Mouse (Mus musculus): ENCODE results near the gene Hdac8. TPM values are rescaled to one million over a fixed set of nuclear protein-coding genes. Genes with fewer than 3 reads are reported as not detected.

Gene Hdac8
- total RNA-seq, 1 experiment from 2014 or later, result 11.8 TPM

DNA sequence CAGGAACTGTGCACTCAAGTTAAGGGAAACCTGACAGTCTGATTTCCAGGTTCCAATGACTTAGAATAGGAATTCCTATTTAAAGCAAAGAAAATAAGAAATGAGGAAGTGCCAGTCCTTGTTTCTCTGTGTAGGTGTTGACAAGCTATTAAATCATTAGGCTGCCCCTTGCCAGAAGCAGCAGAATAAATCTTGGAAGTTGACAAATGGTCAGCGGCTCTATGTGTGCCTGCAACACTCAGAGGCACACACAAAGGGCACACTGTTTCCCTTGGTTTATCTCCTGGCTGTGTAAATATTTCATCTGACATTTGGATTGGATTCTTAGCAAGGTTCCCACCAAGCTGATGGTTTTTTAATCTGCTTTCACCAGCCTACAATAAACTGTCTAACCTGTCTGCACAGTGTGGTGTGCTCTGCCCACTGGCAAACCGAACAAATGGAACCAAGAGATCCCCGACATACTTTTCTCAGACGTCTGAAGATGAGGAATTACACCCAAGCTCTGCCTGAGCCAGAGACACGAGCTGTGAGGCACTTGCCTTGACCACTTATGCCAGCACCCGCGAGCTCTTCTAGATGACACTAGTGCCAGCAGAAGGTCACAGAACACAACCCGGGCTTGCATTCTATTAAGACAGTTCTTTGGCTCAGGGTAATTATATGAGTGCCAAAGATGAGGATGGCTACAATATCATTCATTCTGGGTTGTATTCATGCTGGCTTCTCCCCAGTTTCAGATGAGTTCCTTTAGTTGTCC lies 165.6 kb downstream of the Hdac8 start:
- DNase-seq, result peak; percentile 2

DNA sequence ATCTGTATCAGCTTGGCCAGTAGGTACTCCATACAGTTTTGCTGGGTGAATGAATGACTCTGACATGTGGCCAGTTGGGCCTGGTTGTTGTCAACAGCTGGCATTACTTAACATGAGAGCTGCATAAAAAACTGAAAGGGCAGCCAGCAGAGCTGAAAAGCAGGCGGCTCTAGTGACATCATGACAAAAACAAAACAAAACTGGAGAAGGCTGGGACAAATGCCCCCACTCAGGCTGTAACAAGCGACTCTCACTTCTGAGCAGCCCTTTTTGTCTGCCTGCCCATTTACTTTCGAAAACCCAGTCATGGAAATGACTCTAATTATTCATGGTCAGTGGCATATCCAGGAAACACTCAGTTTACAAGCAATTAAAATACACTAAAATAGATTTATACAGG lies 185.5 kb downstream of the Hdac8 start:
- DNase-seq, result no peak

DNA sequence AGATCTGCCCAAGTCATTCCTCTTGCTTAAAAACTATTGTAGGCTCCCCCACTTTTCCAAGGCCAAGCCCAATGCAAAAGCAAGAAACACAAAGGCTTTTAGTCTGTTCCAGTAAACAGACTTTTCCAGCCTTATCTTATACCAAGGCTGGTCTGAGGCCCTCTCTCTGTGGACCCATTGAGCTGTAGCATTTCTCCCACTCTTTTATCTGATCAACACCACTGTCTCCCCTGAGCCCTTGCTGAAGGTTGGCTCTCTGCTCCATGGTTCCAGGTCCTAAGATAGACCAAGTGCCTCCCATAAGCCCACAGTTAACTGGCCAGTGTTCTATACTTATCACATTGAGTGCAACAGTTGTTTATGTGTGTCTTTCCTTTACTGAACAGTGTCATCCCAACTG lies 185.9 kb downstream of the Hdac8 start:
- DNase-seq, result no peak

DNA sequence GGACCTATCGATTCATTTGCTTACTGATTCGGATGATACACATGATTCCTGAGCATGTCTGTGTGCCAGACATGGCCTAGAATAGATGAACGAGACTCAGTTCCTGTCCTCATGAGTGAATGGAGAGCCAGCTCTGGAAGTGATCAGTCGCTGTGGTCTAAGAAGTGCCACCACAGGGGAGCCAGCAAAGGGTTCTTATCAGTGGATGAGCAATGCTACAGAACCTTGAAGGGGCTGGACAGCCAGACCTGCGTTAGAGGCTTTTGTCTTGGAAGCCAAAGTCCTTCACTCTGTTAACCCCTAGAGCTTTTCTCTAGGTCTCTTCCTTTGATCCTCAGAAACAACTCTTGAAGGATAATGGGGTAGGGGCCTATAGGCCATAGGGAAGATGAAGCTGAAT lies 186.4 kb downstream of the Hdac8 start:
- DNase-seq, result no peak

DNA sequence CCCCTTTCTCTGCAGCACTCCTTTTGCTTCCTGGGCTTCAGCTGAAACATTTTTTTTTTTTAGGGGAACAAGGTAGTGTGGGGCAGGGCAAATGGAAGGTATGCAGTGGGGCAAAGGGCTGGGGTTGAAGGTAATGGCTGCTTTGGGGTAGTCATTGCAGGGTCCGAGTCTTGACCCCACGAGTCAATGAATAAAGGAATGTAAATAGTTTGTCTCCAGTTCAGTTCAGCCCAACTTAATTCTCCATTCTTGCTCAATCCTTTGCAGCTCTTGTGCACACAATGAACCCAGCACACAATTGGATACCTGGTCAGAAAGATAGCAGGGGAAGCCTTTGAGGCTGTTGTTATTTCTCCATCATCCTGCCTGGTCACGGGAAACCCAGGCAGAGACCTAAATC lies 194.0 kb downstream of the Hdac8 start:
- DNase-seq, result no peak

DNA sequence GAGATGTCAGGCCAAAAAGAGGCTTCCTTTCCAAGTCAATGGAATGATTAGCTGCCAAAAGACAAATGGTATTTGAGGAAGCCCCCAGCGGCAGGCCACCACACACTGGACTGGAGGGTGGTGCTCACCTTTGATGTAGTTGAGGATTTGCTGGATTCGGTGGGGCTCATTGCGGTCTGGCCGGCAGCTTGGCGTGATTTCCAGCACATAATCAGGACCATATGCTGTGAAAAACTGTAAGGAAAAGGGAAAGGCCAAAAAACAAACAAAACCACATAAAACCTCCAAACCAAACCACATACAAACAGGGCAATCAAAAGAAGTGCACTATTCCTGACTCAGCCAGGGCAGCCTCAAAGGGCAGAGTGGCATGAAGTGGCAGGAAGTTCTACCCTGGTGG lies 197.6 kb downstream of the Hdac8 start:
- no peak for DNase-seq

DNA sequence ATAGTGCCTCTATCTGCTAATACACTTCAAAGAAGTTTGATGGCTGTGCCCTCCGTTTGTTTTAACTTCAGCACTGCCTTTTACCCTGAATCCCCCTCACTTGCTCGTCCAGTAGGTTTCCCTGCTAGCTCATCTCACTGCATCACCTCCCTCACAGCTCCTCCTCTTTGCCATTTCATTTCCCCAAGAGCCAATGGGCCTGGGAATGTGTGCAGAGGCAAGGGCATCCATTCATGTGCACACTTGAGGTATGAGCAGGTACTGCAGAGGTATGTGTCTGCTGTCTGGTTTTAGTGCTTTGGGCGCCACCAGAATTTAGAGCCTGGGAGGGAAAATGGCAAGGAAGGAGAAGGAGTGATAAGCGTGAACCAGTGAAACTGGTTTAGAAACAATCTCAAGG lies 199.4 kb downstream of the Hdac8 start:
- DNase-seq, result no peak

DNA sequence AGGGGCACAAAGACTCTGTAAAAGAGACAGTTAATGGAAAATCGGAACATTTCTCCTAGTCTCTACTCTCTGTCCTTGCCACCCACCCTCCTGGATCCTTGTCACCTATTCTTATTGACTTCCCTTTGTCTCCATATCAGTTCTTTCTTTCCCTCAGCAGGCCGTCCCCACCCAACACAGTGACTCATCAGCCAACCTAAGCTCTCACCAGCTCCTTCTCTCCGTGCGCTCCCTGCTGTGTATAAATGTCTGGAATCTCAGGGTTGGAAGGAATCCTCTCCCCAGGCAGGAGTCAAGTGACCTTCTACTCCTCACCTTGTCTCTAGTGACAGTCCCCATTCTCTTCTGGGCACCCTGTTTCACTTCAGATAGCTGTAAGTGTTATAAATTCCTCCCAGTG lies 200.2 kb downstream of the Hdac8 start:
- DNase-seq, result no peak

DNA sequence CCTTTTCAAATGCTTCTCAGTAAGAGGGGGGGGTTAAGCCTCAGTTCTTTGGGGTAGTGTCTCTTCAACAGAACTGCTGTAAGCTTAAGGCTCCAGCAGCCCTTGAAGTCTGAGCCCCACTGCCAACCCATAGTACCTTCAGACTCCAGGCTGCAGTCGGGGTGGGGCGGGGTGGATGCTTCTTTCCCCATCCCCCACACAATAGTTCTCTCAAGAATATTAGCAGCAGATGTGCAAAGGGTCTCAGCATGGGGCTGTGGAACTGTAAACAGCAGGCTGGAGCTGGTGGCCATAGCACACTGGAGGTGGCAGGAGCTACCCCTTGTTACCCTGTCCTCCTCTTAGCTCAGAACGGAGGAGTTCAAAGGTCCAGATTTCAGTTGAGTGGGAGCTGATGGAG lies 202.7 kb downstream of the Hdac8 start:
- DNase-seq, result no peak

DNA sequence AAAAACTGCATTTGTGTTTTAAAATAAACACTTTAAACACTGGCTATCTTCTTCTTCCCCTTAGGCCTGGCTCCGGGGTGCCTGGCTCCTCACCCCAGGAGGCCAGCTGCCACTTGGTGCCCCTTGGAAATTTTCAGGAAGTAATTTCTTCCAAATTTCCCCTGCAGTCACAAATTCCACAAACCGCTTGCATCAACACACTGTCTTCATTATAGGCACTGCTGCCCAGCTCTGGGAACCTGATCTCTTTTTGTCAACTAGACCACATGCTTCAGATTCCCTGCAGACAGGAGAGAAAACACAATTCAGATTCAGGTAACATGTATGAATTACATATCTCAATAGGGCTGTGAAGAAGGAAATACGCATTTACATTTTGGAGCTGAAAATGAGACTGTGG lies 220.3 kb downstream of the Hdac8 start:
- no peak for DNase-seq

DNA sequence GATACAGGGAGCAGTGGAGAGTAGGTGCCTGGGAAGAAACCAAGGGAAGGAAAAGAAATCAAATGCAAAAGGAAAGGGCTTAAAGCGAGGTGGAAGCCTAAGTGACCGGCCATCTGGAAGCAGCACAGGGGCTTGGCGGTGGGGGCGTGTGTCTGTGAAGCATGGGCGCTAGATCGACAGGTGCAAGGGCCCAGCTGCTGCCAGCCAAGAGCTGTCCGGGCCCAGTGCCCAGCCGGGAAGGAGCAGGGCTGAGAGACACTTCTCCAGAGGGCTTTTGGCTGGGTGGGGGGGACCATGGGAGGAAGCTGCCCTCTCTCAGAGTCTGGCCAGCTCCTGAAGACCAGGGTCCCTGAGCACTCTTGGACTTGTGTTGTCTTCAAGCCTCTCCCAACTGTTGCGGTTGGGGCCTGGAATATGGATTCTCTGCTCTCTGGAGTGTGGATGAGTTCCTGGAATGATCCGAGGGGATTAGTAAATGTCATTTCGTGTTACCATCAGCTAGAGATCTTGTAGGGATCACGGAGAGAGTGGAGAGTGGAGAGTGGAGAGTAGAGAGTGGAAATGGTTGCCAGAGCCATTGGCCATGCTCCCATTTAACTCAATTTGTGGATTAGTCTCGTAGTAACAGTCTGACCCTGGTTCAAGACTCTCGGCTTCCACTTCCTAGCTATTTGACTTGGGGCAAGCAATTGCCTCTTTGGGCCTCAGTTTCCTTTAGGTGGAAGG lies 242.4 kb downstream of the Hdac8 start:
- no peak for DNase-seq

DNA sequence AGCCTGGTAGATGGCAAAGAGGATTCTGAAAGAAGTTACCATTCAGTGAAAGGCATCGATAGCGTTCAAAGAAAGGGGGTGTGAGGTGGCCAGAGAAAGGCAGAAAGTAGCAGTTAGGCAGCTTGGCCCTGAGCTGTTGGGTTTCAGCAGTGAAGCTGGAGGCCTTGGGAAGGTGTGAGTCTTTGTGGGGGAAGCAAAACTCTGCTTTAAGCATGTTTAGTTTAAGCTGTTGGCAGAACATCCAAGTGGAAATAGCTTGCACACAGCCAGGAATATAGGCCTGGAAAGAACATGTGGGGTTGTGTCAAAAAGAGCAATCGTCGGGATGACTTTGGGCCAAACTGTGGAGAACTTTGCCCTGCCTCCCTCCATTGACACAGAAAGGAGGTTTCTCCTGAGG lies 245.4 kb downstream of the Hdac8 start:
- no peak for DNase-seq

DNA sequence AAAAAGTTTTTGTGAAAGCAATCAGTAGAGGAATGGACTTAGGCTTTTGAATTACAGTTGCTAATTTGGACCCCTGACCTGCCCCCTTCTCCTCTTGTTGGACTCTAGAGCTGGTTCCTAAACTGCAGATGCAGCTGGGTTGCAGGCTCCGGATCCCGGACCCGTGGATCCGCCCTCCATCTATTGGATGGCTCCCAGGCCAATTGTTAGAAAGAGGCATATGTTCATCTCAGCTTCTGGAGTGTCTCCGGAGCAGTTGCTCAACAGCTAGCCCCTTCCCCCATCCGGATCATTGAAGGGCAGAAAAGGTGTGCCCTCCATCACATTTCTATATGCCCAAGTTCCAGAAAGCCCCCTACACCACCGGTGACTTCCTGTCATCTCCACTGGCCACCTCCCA lies 251.3 kb downstream of the Hdac8 start:
- peak; percentile 18 for DNase-seq

DNA sequence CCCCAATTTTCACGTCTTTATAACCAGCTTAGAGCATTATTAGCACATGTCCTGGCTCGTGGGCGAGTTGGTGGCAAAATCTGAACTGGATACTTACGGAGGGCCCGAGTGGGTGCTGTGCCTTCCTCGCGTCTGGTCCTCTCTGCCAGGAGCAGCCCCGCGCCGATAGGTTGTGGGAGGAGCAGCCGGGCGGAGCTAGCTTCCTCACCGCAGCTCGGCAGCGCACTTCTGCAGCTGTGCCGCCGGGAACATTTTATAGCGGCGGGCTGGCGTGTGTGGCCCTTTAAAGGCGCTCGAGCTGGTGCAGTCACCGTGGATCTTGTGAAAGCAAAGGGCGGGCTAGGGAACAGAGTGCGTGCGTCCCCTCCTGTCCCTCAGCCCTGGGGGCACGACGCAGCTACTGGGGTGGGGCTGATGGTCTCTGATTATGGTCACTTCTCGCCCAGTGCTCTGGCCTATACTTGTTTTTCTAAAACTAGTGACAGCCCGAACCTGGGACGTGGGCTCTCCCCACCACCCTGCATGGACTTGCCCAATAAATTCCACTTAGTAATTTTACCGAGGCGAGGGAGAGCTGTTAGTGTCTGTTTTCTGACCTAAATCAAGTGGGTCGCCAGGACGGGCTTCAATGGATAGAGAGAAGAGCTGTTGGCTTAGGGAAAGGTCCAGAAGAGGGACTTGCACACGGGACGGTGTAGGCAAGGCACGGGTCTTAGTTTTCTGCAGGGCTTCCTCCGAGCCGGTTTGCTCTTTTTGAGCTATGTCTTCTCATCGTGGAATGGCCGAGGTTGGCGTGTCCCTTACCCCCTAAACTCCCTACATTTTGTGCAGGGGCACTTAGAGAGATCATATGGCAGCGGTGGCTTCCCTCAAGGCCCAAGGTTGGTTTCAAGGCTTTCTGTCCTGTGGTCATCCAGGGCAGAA lies 253.0 kb downstream of the Hdac8 start, which contains the start of gene Cited1:
Gene Cited1, minus strand, starts transcription at position 245 of the 924 bp plus-strand sequence.
- peak; percentile 66 for DNase-seq

DNA sequence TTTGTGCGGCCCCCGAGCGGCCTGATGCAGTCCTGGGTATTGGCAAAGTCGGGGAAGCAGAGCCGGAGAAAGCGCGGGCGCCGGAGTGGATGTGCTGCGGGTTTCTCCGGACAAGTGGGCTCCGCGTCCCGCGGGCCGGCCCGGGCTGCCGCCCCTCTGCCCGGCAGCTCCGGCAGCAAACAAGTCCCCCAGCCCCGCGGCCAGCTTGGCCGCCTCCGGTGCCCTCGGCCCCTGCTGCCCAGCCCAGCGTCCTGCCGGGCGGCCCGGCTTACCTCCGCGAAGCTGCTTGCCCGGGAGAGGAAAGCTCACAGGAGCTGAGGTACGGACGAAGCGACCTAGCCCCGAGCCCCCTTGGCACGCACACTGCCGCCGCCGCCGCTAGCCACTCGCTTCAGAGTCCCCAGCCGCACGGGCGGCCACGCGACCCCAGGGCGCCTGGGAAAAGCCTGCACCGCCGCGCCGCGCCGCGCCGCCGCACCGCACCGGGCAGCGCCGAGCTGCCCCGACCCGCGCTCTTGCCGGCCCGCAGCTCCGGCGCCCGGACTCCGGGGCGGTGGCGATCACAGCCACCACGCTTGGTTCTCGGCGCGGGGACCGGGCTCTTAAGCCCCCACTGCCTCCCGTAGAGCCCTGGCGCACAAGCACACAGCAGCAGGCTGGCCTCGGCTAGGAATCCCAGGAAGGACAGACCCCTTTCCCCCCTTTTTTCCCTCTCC lies 253.8 kb downstream of the Hdac8 start:
- peak; percentile 21 for DNase-seq

DNA sequence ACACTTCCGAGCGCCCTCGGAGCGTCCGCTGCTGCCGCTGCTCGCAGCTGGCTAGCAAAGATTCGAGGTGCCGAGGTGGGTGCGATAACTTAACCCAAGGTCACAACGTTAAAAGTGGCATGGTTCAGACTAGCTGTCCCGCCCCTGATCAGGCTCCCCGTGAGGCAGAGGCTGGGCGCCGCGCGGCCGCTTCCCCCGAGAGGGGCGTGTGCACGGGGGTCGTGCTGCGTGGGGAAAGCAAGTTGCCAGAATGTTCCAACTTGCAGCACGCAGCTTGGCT lies 254.3 kb downstream of the Hdac8 start:
- no peak for DNase-seq

DNA sequence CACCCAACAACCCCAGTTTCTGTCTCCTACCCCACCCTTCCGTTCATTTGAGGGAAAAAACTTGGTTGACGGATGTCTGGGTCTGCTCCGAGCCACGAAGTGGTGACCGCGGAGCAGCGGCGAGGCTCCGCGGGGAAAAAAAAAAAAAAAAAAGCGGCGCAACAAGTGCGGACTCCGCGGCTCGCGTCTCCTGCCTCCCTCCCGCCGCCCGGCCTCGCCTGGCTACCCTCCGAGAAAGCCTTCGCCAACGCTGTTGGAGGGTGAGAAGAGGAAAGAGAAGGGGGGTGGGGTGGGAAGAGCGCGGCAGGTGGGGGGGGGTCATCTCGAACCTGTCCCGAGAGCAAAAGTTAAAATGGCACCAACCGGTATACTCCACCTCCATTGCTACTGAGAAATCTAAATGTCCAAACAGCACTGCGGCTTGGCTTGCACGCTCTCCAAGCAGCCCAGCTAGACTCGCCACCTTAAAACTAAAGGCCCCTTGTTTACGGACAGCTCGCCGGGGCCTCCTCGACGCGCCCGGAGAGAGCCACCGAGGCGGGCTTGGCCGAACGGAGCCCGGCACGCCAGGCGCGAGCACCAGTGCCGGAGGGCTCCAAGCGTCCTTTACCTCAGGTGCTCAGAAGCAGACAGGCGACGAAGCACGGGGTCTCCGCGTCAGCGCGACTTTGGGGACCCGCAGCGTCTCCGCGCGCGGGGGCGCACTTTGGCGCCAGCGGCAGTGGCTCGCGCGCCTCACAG lies 254.8 kb downstream of the Hdac8 start:
- peak; percentile 1 for DNase-seq

DNA sequence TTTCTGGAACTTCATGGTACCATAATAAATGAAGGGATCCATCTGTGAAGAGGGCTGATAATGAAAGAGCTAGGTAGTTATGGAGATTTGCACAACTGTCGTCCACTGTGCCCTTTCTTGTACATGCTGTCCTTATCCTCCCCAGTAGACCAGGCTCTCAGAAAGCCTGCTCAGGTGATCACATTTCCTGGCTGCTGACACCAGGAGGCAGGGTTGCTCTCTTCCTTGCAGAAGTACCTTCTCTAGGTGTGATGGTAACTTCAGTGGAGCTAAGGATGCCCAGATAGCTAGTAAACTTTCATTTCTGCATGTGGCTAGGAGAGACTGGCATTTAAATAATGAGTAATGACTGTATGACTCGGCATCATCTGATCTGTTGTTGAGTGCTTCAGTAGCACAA lies 260.8 kb downstream of the Hdac8 start:
- DNase-seq, result no peak
